Mouse (Mus musculus) G1E (cell line): ENCODE results near the gene Gm12695.

Experiments used
- CTCF ChIP-seq: IDR thresholded peaks from 2 replicates; pipeline ENCODE4 v1.5.1; 2012; ENCODE audit warnings: low read depth, low read length, inconsistent platforms, mixed read lengths
- GATA1 ChIP-seq: IDR thresholded peaks from 2 replicates; pipeline ENCODE4 v1.6.1; 2012; ENCODE audit warnings: borderline replicate concordance, low read length, inconsistent platforms, mixed read lengths
- GATA2 ChIP-seq: IDR thresholded peaks from 2 replicates; pipeline ENCODE4 v1.6.1; 2012; ENCODE audit warnings: low read depth, low read length, inconsistent platforms, borderline replicate concordance
- TAL1 ChIP-seq: conservative IDR thresholded peaks from 2 replicates; pipeline ENCODE4 v1.6.1; 2012; ENCODE audit warnings: low read depth, low read length, inconsistent platforms, mixed read lengths

DNA sequence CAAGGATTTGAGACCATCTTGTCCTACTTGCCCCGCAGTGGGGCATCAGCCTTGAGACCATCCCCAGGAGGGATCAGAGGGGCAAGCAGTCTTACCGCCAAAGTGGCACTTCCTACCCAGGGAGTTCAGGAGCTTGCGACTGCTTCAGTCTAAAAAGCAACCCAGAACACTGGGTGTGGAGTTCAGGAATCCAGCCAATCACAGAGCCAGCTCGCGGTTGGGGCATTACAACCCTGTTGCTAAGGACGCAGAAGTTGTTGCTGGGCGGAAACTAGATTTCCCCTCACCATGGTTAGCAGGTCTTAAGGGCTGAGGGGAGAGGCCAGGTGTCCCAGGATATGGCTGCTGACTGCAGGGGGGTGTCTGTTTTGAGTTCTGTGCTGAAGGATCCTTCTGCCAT lies 1.6 kb upstream of the Gm12695 start:
- TF ChIP-seq CTCF (no peak), GATA1 (no peak), TAL1 (no peak), GATA2 (no peak)
